Mouse (Mus musculus) ES-Bruce4 (cell line): ENCODE results near the gene Rcc1.

Experiments
- CTCF ChIP-seq: IDR thresholded peaks from one replicate; pipeline ENCODE4 v1.8.1; 2011; ENCODE audit warnings: low read depth, low read length
- EP300 ChIP-seq: IDR thresholded peaks from 2 replicates; pipeline ENCODE4 v1.6.1; 2011; ENCODE audit warnings: low read depth, low read length; ENCODE audit not compliant: insufficient read depth

GRCm38 (mm10) chr4:132373820-132374219, 20.4 kb upstream of the Rcc1 start:
- TF ChIP-seq EP300 (no peak), CTCF (no peak)
